In genomic region chr10:71291801-71292200, GRCm38 (mm10) we compare ENCODE assay signal across 9 mouse cellular contexts. TPM values are rescaled to one million over a fixed set of nuclear protein-coding genes. Genes with fewer than 3 reads are reported as not detected.
A peak's percentile ranks its signal among the peaks of the same experiment; 100 is the strongest.
DNase-seq lines count a peak whose midpoint lies in the region; ATAC-seq and TF ChIP-seq lines count a peak whose summit lies in the region.
"Had no signal": no experiment of that assay in that cellular context is flagged by ENCODE, and none has a peak within 500 bp of the region (broad histone marks: within the 10 kb centered on the region; RNA-seq: fewer than 3 reads in every experiment).

No protein-coding gene starts in this region.

- no peaks in the 10 kb centered on the region for H3K4me1 ChIP-seq in lung, embryonic 14.5 days (ENCODE audit: insufficient read depth)
- H3K4me1 ChIP-seq in embryonic facial prominence, embryonic 13.5 days = no peaks in the 10 kb centered on the region; the same call in 1 of the 2 replicates
- peaks cover 11% of the 10 kb centered on the region for H3K4me1 ChIP-seq in intestine, embryonic 16.5 days (ENCODE audit: control insufficient read depth, insufficient read depth, low read length)
- H3K4me1 ChIP-seq in neural tube, embryonic 13.5 days (replicated peaks) = peaks cover 6% of the 10 kb centered on the region; the same call in 1 of the 2 replicates

- 18% methylated on average over 4 of the region's 4 CpGs for WGBS in lung, embryonic 14.5 days
- 16% methylated on average over 4 of the region's 4 CpGs for WGBS in embryonic facial prominence, embryonic 13.5 days
- 15% methylated on average over 4 of the region's 4 CpGs for WGBS in intestine, embryonic 16.5 days
- 22% methylated on average over 4 of the region's 4 CpGs for WGBS in neural tube, embryonic 13.5 days

- no peak overlapping the region for H3K9ac ChIP-seq in lung, embryonic 14.5 days
- 0 out of 2 replicates have a peak overlapping the region, but pooled peaks have one; percentile 3 for H3K9ac ChIP-seq in embryonic facial prominence, embryonic 13.5 days
- no peak overlapping the region for H3K9ac ChIP-seq in intestine, embryonic 16.5 days (ENCODE audit: low read depth, low read length)
- no peak overlapping the region for H3K9ac ChIP-seq in neural tube, embryonic 13.5 days

- H3K36me3 ChIP-seq in lung, embryonic 14.5 days (ENCODE audit: insufficient read depth) = no peaks in the 10 kb centered on the region
- H3K36me3 ChIP-seq in embryonic facial prominence, embryonic 13.5 days = no peaks in the 10 kb centered on the region
- no peaks in the 10 kb centered on the region for H3K36me3 ChIP-seq in intestine, embryonic 16.5 days (ENCODE audit: control insufficient read depth, insufficient read depth, low read length)
- H3K36me3 ChIP-seq in neural tube, embryonic 13.5 days = no peaks in the 10 kb centered on the region

- H3K27ac ChIP-seq in lung, embryonic 14.5 days (ENCODE audit: low read depth) = no peak overlapping the region
- no peak overlapping the region for H3K27ac ChIP-seq in embryonic facial prominence, embryonic 13.5 days
- peak overlapping the region; percentile 70 for H3K27ac ChIP-seq in intestine, embryonic 16.5 days (ENCODE audit: low read length)
- H3K27ac ChIP-seq in neural tube, embryonic 13.5 days (replicated peaks) = no peak overlapping the region

- H3K27me3 ChIP-seq in lung, embryonic 14.5 days (ENCODE audit: insufficient read depth, low read length) = no peaks in the 10 kb centered on the region
- H3K27me3 ChIP-seq in embryonic facial prominence, embryonic 13.5 days = no peaks in the 10 kb centered on the region
- H3K27me3 ChIP-seq in intestine, embryonic 16.5 days (replicated peaks; ENCODE audit: control insufficient read depth, insufficient read depth, low read length) = no peaks in the 10 kb centered on the region
- H3K27me3 ChIP-seq in neural tube, embryonic 13.5 days = no peaks in the 10 kb centered on the region

- peak; percentile 44; the same call in 1 of the 2 replicates for ATAC-seq in lung, embryonic 14.5 days (ENCODE audit: insufficient read depth)
- ATAC-seq in embryonic facial prominence, embryonic 13.5 days (ENCODE audit: insufficient number of reproducible peaks, insufficient read depth, low FRiP score, low TSS enrichment, low read depth) = 0 out of 2 replicates have a peak, but pooled peaks have one; percentile 32
- ATAC-seq in intestine, embryonic 16.5 days = peak; percentile 74
- ATAC-seq in neural tube, embryonic 13.5 days (ENCODE audit: low read depth) = no peak

- intact Hi-C loops in left cerebral cortex, postnatal 14 days (cut with DNase I) = no loop called here

- no peak for DNase-seq in lung, embryonic 14.5 days
- no peak for DNase-seq in lung, postnatal 36 days
- no peak for DNase-seq in left cerebral cortex, postnatal 14 days (ENCODE audit: low spot score in 2 of 2)
- no peak for DNase-seq in adrenal gland, adult (ENCODE audit: inconsistent age in 2 of 2, low spot score in 1 of 2)
- no peak for DNase-seq in adrenal gland, adult 18-20 months (ENCODE audit: low spot score in 2 of 2)
- DNase-seq: cerebellum, adult 18-20 months had no signal

- H3K4me3 ChIP-seq in lung, embryonic 14.5 days (ENCODE audit: low read depth, low read length) = no peak overlapping the region
- H3K4me3 ChIP-seq in embryonic facial prominence, embryonic 13.5 days = no peak overlapping the region
- H3K4me3 ChIP-seq in intestine, embryonic 16.5 days (ENCODE audit: low read length) = no peak overlapping the region
- H3K4me3 ChIP-seq in neural tube, embryonic 13.5 days = no peak overlapping the region

- H3K9me3 ChIP-seq in lung, embryonic 14.5 days (ENCODE audit: low read depth, low read length) = no peaks in the 10 kb centered on the region
- H3K9me3 ChIP-seq in embryonic facial prominence, embryonic 13.5 days = no peaks in the 10 kb centered on the region
- no peaks in the 10 kb centered on the region for H3K9me3 ChIP-seq in intestine, embryonic 16.5 days (ENCODE audit: control insufficient read depth, low read length)
- no peaks in the 10 kb centered on the region for H3K9me3 ChIP-seq in neural tube, embryonic 13.5 days

- H3K4me2 ChIP-seq in lung, embryonic 14.5 days = 0 out of 2 replicates have a peak overlapping the region, but pooled peaks have one; percentile 10
- peak overlapping the region; percentile 36 for H3K4me2 ChIP-seq in embryonic facial prominence, embryonic 13.5 days
- peak overlapping the region; percentile 26; the same call in 1 of the 2 replicates for H3K4me2 ChIP-seq in intestine, embryonic 16.5 days (ENCODE audit: low read depth, low read length)
- H3K4me2 ChIP-seq in neural tube, embryonic 13.5 days = peak overlapping the region; percentile 27

- TF ChIP-seq CTCF in lung, embryonic 14.5 days (IDR thresholded peaks at IDR 0.05; ENCODE audit: low read depth) = no peak

RNA-seq across cellular contexts. Expression of gene Ube2d1, which starts 6.7 kb away (rescaled TPM):
- 71.6 and 74.1 TPM in 2 replicates for polyA plus RNA-seq in lung, embryonic 14.5 days (2014; fragmentation: Nextera tagmentation; extraction: Ambion mirVana)
- polyA plus RNA-seq in embryonic facial prominence, embryonic 13.5 days (2015; fragmentation: Nextera tagmentation; extraction: Ambion mirVana) = 73.6 and 80.4 TPM in 2 replicates
- 43.7 and 45.0 TPM in 2 replicates for polyA plus RNA-seq in intestine, embryonic 16.5 days (2015; fragmentation: Nextera tagmentation; extraction: Ambion mirVana)
- polyA plus RNA-seq in neural tube, embryonic 13.5 days (2015; fragmentation: Nextera tagmentation; extraction: Ambion mirVana) = 200 and 217 TPM in 2 replicates
- 10 to 100 TPM; 60.3 to 62.5 TPM for total RNA-seq in left cerebral cortex, postnatal 14 days (2021)
- total RNA-seq in adrenal gland, adult 18-20 months (2021) = 10 to 100 TPM; 15.2 to 18.3 TPM

RNA-seq across cellular contexts. Expression of gene Cisd1, which starts 53.0 kb away (rescaled TPM):
- polyA plus RNA-seq in lung, embryonic 14.5 days (2014; fragmentation: Nextera tagmentation; extraction: Ambion mirVana) = 93.7 and 94.5 TPM in 2 replicates
- polyA plus RNA-seq in embryonic facial prominence, embryonic 13.5 days (2015; fragmentation: Nextera tagmentation; extraction: Ambion mirVana) = 99.6 and 104 TPM in 2 replicates
- 125 and 134 TPM in 2 replicates for polyA plus RNA-seq in intestine, embryonic 16.5 days (2015; fragmentation: Nextera tagmentation; extraction: Ambion mirVana)
- 242 and 259 TPM in 2 replicates for polyA plus RNA-seq in neural tube, embryonic 13.5 days (2015; fragmentation: Nextera tagmentation; extraction: Ambion mirVana)
- 100 to 1,000 TPM; 134 to 138 TPM for total RNA-seq in left cerebral cortex, postnatal 14 days (2021)
- total RNA-seq in adrenal gland, adult 18-20 months (2021) = 100 to 1,000 TPM; 112 to 135 TPM

RNA-seq across cellular contexts. Expression of gene Tfam, which starts 53.7 kb away (rescaled TPM):
- polyA plus RNA-seq in lung, embryonic 14.5 days (2014; fragmentation: Nextera tagmentation; extraction: Ambion mirVana) = 71.3 and 71.7 TPM in 2 replicates
- polyA plus RNA-seq in embryonic facial prominence, embryonic 13.5 days (2015; fragmentation: Nextera tagmentation; extraction: Ambion mirVana) = 75.4 and 80.5 TPM in 2 replicates
- polyA plus RNA-seq in intestine, embryonic 16.5 days (2015; fragmentation: Nextera tagmentation; extraction: Ambion mirVana) = 70.7 and 76.5 TPM in 2 replicates
- 56.6 and 69.5 TPM in 2 replicates for polyA plus RNA-seq in neural tube, embryonic 13.5 days (2015; fragmentation: Nextera tagmentation; extraction: Ambion mirVana)
- 10 to 100 TPM; 36.0 to 40.0 TPM for total RNA-seq in left cerebral cortex, postnatal 14 days (2021)
- total RNA-seq in adrenal gland, adult 18-20 months (2021) = 10 to 100 TPM; 42.8 to 57.0 TPM

RNA-seq across cellular contexts. Expression of gene Ipmk, which starts 55.8 kb away (rescaled TPM):
- 16.0 and 17.2 TPM in 2 replicates for polyA plus RNA-seq in lung, embryonic 14.5 days (2014; fragmentation: Nextera tagmentation; extraction: Ambion mirVana)
- polyA plus RNA-seq in embryonic facial prominence, embryonic 13.5 days (2015; fragmentation: Nextera tagmentation; extraction: Ambion mirVana) = 10.3 and 10.9 TPM in 2 replicates
- polyA plus RNA-seq in intestine, embryonic 16.5 days (2015; fragmentation: Nextera tagmentation; extraction: Ambion mirVana) = 25.4 and 32.6 TPM in 2 replicates
- polyA plus RNA-seq in neural tube, embryonic 13.5 days (2015; fragmentation: Nextera tagmentation; extraction: Ambion mirVana) = 16.0 and 17.9 TPM in 2 replicates
- 10 to 100 TPM; 27.8 to 31.6 TPM for total RNA-seq in left cerebral cortex, postnatal 14 days (2021)
- 10 to 100 TPM; 12.9 to 14.4 TPM for total RNA-seq in adrenal gland, adult 18-20 months (2021)
